Mouse (Mus musculus) forebrain, embryonic 13.5 days (tissue): ENCODE data around the gene Mpped1. TPM values are rescaled to one million over a fixed set of nuclear protein-coding genes. Genes with fewer than 3 reads are reported as not detected.

Experiments used
- ATAC-seq: fragments of 200-750 bp; cut with Nextera tagmentation; 2 replicates; pipeline ENCODE4 v1.8.0; 2017
- H3K27ac ChIP-seq: fragments of 300-500 bp; sonication (generic); 2 replicates; pipeline ENCODE4 v1.5.1; 2015; ENCODE audit warnings: inconsistent platforms, mild to moderate bottlenecking, moderate library complexity
- H3K27me3 ChIP-seq: fragments of 300-500 bp; sonication (generic); 2 replicates; pipeline ENCODE4 v1.6.1; 2015; ENCODE audit warnings: mild to moderate bottlenecking, inconsistent platforms
- H3K36me3 ChIP-seq: fragments of 300-500 bp; sonication (generic); 2 replicates; pipeline ENCODE4 v1.6.1; 2015; ENCODE audit warnings: mild to moderate bottlenecking, inconsistent platforms; ENCODE audit not compliant: poor library complexity, severe bottlenecking
- H3K4me1 ChIP-seq: fragments of 300-500 bp; sonication (generic); 2 replicates; pipeline ENCODE4 v1.6.1; 2015; ENCODE audit warnings: inconsistent platforms
- H3K4me2 ChIP-seq: fragments of 300-500 bp; sonication (generic); 2 replicates; pipeline ENCODE4 v1.6.1; 2015; ENCODE audit warnings: inconsistent platforms, mild to moderate bottlenecking, moderate library complexity
- H3K4me3 ChIP-seq: fragments of 300-500 bp; sonication (generic); 2 replicates; pipeline ENCODE4 v1.5.1; 2015; ENCODE audit warnings: mild to moderate bottlenecking, inconsistent platforms
- H3K9ac ChIP-seq: fragments of 300-500 bp; sonication (generic); 2 replicates; pipeline ENCODE4 v1.6.1; 2015; ENCODE audit warnings: mild to moderate bottlenecking, inconsistent platforms
- H3K9me3 ChIP-seq: fragments of 300-500 bp; sonication (generic); replicated peaks from 2 replicates; pipeline ENCODE4 v1.6.1; 2016; ENCODE audit warnings: inconsistent platforms
- WGBS: fragments of 180-500 bp; shearing (Covaris S2); methylation state at CpG from one replicate; pipeline ENCODE4 v1.1.7; 2015; 5-methylcytosine and 5-hydroxymethylcytosine counted together
- polyA plus RNA-seq: library from polyadenylated mRNA; unstranded; fragments of >200 nt; fragmentation: Nextera tagmentation; extraction: Ambion mirVana; gene quantifications from 2 replicates; pipeline ENCODE4 v1.2.1, GENCODE M21; 2015

Gene Mpped1
- polyA plus RNA-seq, 1 experiment from 2014 or later, result 104 TPM

GRCm38 (mm10) chr15:83894261-83894660 lies 115.0 kb downstream of the Mpped1 start:
- no peaks in the 10 kb centered on the region for H3K9me3 ChIP-seq
- H3K4me1 ChIP-seq, result peaks cover 9% of the 10 kb centered on the region; the same call in 1 of the 2 replicates
- no peaks in the 10 kb centered on the region for H3K27me3 ChIP-seq
- H3K9ac ChIP-seq, result no peak overlapping the region
- 72% methylated on average over 7 of the region's 7 CpGs for WGBS
- H3K27ac ChIP-seq, result no peak overlapping the region
- H3K4me2 ChIP-seq, result no peak overlapping the region
- no peaks in the 10 kb centered on the region for H3K36me3 ChIP-seq
- H3K4me3 ChIP-seq, result no peak overlapping the region
- ATAC-seq, result no peak

GRCm38 (mm10) chr15:83896011-83896410 lies 116.7 kb downstream of the Mpped1 start:
- 17% methylated on average over 9 of the region's 9 CpGs for WGBS
- ATAC-seq, result no peak

GRCm38 (mm10) chr15:83897286-83897685 lies 118.0 kb downstream of the Mpped1 start:
- no peaks in the 10 kb centered on the region for H3K27me3 ChIP-seq
- peaks cover 9% of the 10 kb centered on the region; the same call in 1 of the 2 replicates for H3K4me1 ChIP-seq
- WGBS, result 41% methylated on average over 9 of the region's 9 CpGs
- H3K9me3 ChIP-seq, result no peaks in the 10 kb centered on the region
- H3K9ac ChIP-seq, result no peak overlapping the region
- peak; percentile 82 for ATAC-seq
- no peak overlapping the region for H3K4me2 ChIP-seq
- H3K27ac ChIP-seq, result peak overlapping the region; percentile 55; the same call in 1 of the 2 replicates
- H3K36me3 ChIP-seq, result no peaks in the 10 kb centered on the region
- H3K4me3 ChIP-seq, result no peak overlapping the region

More at GRCm38 (mm10) chr15:83896011-83896410, 116.7 kb downstream of the Mpped1 start:
- Histone ChIP-seq H3K9me3 (no peaks in the 10 kb centered on the region), H3K27ac (no peak overlapping the region), H3K4me2 (no peak overlapping the region), H3K27me3 (no peaks in the 10 kb centered on the region), H3K36me3 (no peaks in the 10 kb centered on the region), H3K4me1 (peaks cover 9% of the 10 kb centered on the region; the same call in 1 of the 2 replicates), H3K9ac (no peak overlapping the region), H3K4me3 (no peak overlapping the region)

GRCm38 (mm10) chr15:83906472-83906871 lies 127.2 kb downstream of the Mpped1 start:
- Histone ChIP-seq H3K4me2 (no peak overlapping the region), H3K9me3 (no peaks in the 10 kb centered on the region), H3K27me3 (no peaks in the 10 kb centered on the region), H3K4me3 (no peak overlapping the region), H3K27ac (peak overlapping the region; percentile 61), H3K9ac (no peak overlapping the region), H3K36me3 (no peaks in the 10 kb centered on the region), H3K4me1 (peaks cover 9% of the 10 kb centered on the region)
- WGBS, result 75% methylated on average over 13 of the region's 13 CpGs
- ATAC-seq, result no peak

Other genes with a start within 250 kb of the Mpped1 start
- gene Tspo, start 215.9 kb upstream of the Mpped1 start, polyA plus RNA-seq, result 12.2 and 14.7 TPM in 2 replicates
- 32.4 and 38.9 TPM in 2 replicates for gene Mcat, start 215.7 kb upstream of the Mpped1 start, polyA plus RNA-seq
- 40.7 and 46.2 TPM in 2 replicates for gene Ttll12, start 184.3 kb upstream of the Mpped1 start, polyA plus RNA-seq
- gene Scube1, start 54.4 kb upstream of the Mpped1 start, polyA plus RNA-seq, result 10.7 and 13.0 TPM in 2 replicates